Mouse (Mus musculus) small intestine, adult 2 months (tissue): Measurements from ENCODE around the gene Cfi. TPM values are rescaled to one million over a fixed set of nuclear protein-coding genes. Genes with fewer than 3 reads are reported as not detected.

Experiments used
- H3K27ac ChIP-seq: fragments of 200-500 bp; 2 replicates; pipeline ENCODE4 v1.5.1; 2012; ENCODE audit warnings: low read depth, low read length, control low read depth, inconsistent platforms; ENCODE audit not compliant: insufficient read depth
- H3K27me3 ChIP-seq: fragments of 200-500 bp; 2 replicates; pipeline ENCODE4 v1.6.1; 2012; ENCODE audit warnings: mild to moderate bottlenecking, moderate library complexity, low read length, inconsistent platforms; ENCODE audit not compliant: control insufficient read depth, insufficient read depth
- H3K36me3 ChIP-seq: fragments of 200-500 bp; 2 replicates; pipeline ENCODE4 v1.6.1; 2012; ENCODE audit warnings: mild to moderate bottlenecking, low read length, control low read depth, inconsistent platforms; ENCODE audit not compliant: control insufficient read depth, insufficient read depth
- H3K4me1 ChIP-seq: fragments of 200-500 bp; 2 replicates; pipeline ENCODE4 v1.6.1; 2012; ENCODE audit warnings: low read length, inconsistent platforms, mixed read lengths; ENCODE audit not compliant: control insufficient read depth, insufficient read depth, insufficient read length
- H3K4me3 ChIP-seq: fragments of 200-500 bp; 2 replicates; pipeline ENCODE4 v1.5.1; 2012; ENCODE audit warnings: low read depth, mild to moderate bottlenecking, control low read depth, inconsistent platforms, low read length, moderate library complexity
- CTCF ChIP-seq: fragments of 200-500 bp; IDR thresholded peaks from 2 replicates; pipeline ENCODE4 v1.5.1; 2012; ENCODE audit warnings: low read depth, mild to moderate bottlenecking, control low read depth, inconsistent platforms, low read length, moderate library complexity, mixed read lengths; ENCODE audit not compliant: insufficient replicate concordance, insufficient read length; ENCODE audit errors: extremely low read depth
- POLR2A ChIP-seq: fragments of 200-500 bp; IDR thresholded peaks from 2 replicates; pipeline ENCODE4 v1.6.1; 2012; ENCODE audit warnings: low read depth, mild to moderate bottlenecking, control low read depth, inconsistent platforms, low read length, moderate library complexity
- WGBS: fragments of 180-500 bp; shearing (Covaris S2); methylation state at CpG from one replicate; pipeline ENCODE4 v1.1.7; 2018; 5-methylcytosine and 5-hydroxymethylcytosine counted together
- polyA plus RNA-seq: library from polyadenylated mRNA; depleted of rRNA; stranded (reverse); fragments of >200 nt; gene quantifications from 2 replicates; pipeline ENCODE4 v1.2.3, GENCODE M21; 2012

The Cfi gene
- polyA plus RNA-seq, 1 experiment: 1.3 TPM

GRCm38 (mm10) chr3:129863698-129864097 lies 28.0 kb downstream of the Cfi start:
- TF ChIP-seq CTCF (peak; percentile 71; the same call in 1 of the 2 replicates), POLR2A (no peak)
- Histone ChIP-seq H3K27ac (no peak overlapping the region), H3K4me1 (no peaks in the 10 kb centered on the region), H3K27me3 (no peaks in the 10 kb centered on the region), H3K4me3 (no peak overlapping the region), H3K36me3 (no peaks in the 10 kb centered on the region)
- WGBS: 42% methylated on average over 14 of the region's 14 CpGs

GRCm38 (mm10) chr3:129877327-129877726 lies 41.6 kb downstream of the Cfi start:
- H3K36me3 ChIP-seq: no peaks in the 10 kb centered on the region
- 57% methylated on average over 10 of the region's 10 CpGs for WGBS
- no peak for TF ChIP-seq CTCF
- no peak for TF ChIP-seq POLR2A

GRCm38 (mm10) chr3:129878405-129879021 lies 42.8 kb downstream of the Cfi start, which contains the start of gene Pla2g12a:
Gene Pla2g12a, plus strand, starts transcription at chr3:129878606.
- under 1% methylated on average over 66 of the region's 66 CpGs for WGBS

More at GRCm38 (mm10) chr3:129877327-129877726, 41.6 kb downstream of the Cfi start:
- Histone ChIP-seq H3K4me3 (no peak overlapping the region), H3K27me3 (no peaks in the 10 kb centered on the region), H3K27ac (no peak overlapping the region), H3K4me1 (peaks cover 3% of the 10 kb centered on the region; the same call in 1 of the 2 replicates)

GRCm38 (mm10) chr3:129879131-129879757 lies 43.6 kb downstream of the Cfi start:
- peak overlapping the region; percentile 86 for H3K4me3 ChIP-seq
- H3K4me1 ChIP-seq: peaks cover 3% of the 10 kb centered on the region; the same call in 1 of the 2 replicates
- H3K27ac ChIP-seq: no peak overlapping the region
- H3K27me3 ChIP-seq: no peaks in the 10 kb centered on the region
- H3K36me3 ChIP-seq: no peaks in the 10 kb centered on the region
- no peak for TF ChIP-seq CTCF
- TF ChIP-seq POLR2A: no peak
- 3% methylated on average over 25 of the region's 25 CpGs for WGBS

More at GRCm38 (mm10) chr3:129878405-129879021, 42.8 kb downstream of the Cfi start, which contains the start of gene Pla2g12a:
- H3K27ac ChIP-seq: no peak within 1 kb of the TSS
- H3K4me1 ChIP-seq: peaks cover 3% of the 10 kb centered on the region; the same call in 1 of the 2 replicates
- TF ChIP-seq POLR2A (no peak), CTCF (no peak)
- no peaks in the 10 kb centered on the region for H3K36me3 ChIP-seq
- H3K27me3 ChIP-seq: no peaks in the 10 kb centered on the region
- peak within 1 kb of the TSS; percentile 86 for H3K4me3 ChIP-seq

GRCm38 (mm10) chr3:129879913-129880312 lies 44.2 kb downstream of the Cfi start:
- Histone ChIP-seq H3K4me1 (peaks cover 3% of the 10 kb centered on the region; the same call in 1 of the 2 replicates), H3K36me3 (no peaks in the 10 kb centered on the region), H3K27me3 (no peaks in the 10 kb centered on the region), H3K4me3 (no peak overlapping the region), H3K27ac (no peak overlapping the region)
- no peak for TF ChIP-seq POLR2A
- TF ChIP-seq CTCF: no peak
- 80% methylated on average over 2 of the region's 2 CpGs for WGBS

- H3K27me3 ChIP-seq: no peaks in the 10 kb centered on the region
- H3K27ac ChIP-seq: no peak overlapping the region
- WGBS: 56% methylated on average over 8 of the region's 8 CpGs
- TF ChIP-seq CTCF (no peak), POLR2A (no peak)
- H3K4me1 ChIP-seq: peaks cover 5% of the 10 kb centered on the region; the same call in 1 of the 2 replicates
- no peak overlapping the region for H3K4me3 ChIP-seq
- no peaks in the 10 kb centered on the region for H3K36me3 ChIP-seq
These were observed 45.4 kb downstream of the Cfi start for GRCm38 (mm10) chr3:129880925-129881593.

GRCm38 (mm10) chr3:129885577-129885976 lies 49.9 kb downstream of the Cfi start:
- no peak for TF ChIP-seq CTCF
- TF ChIP-seq POLR2A: no peak
- peaks cover 13% of the 10 kb centered on the region; the same call in 1 of the 2 replicates for H3K4me1 ChIP-seq
- peaks cover 1% of the 10 kb centered on the region for H3K36me3 ChIP-seq
- H3K27ac ChIP-seq: no peak overlapping the region
- no peak overlapping the region for H3K4me3 ChIP-seq
- H3K27me3 ChIP-seq: no peaks in the 10 kb centered on the region
- WGBS: 26% methylated on average over 9 of the region's 9 CpGs
